Mouse (Mus musculus): Measurements from ENCODE around the gene Rbm20.
A peak's percentile ranks its signal among the peaks of the same experiment; 100 is the strongest.
"Not testable (repeated sequence)": the region's sequence is repeated elsewhere in the genome, so short reads cannot be mapped to it uniquely, and the experiment has no call there.

The Rbm20 gene

GRCm38 (mm10) chr19:53676718-53677634 lies at the start of gene Rbm20:
Gene Rbm20 (plus strand): TSS chr19:53677306.
- peak; percentile 40 for DNase-seq

- no peak for DNase-seq
Observed at GRCm38 (mm10) chr19:53638041-53638440, 39.1 kb upstream of the Rbm20 start.

GRCm38 (mm10) chr19:53638727-53639126 lies 38.4 kb upstream of the Rbm20 start:
- DNase-seq, result no peak

GRCm38 (mm10) chr19:53644020-53644595 lies 33.0 kb upstream of the Rbm20 start:
- peak; percentile 40 for DNase-seq

- DNase-seq, result no peak
Observed at GRCm38 (mm10) chr19:53647301-53647700, 29.8 kb upstream of the Rbm20 start.

GRCm38 (mm10) chr19:53648056-53648455 lies 29.1 kb upstream of the Rbm20 start:
- DNase-seq, result no peak

GRCm38 (mm10) chr19:53648802-53649236 lies 28.3 kb upstream of the Rbm20 start:
- DNase-seq, result peak; percentile 81

- DNase-seq, result no peak
Observed at GRCm38 (mm10) chr19:53649361-53649760, 27.7 kb upstream of the Rbm20 start.

- no peak for DNase-seq
Observed at GRCm38 (mm10) chr19:53649802-53650201, 27.3 kb upstream of the Rbm20 start.

GRCm38 (mm10) chr19:53650921-53651320 lies 26.2 kb upstream of the Rbm20 start:
- DNase-seq, result no peak

- no peak for DNase-seq
Observed at GRCm38 (mm10) chr19:53652267-53652666, 24.8 kb upstream of the Rbm20 start.

GRCm38 (mm10) chr19:53653624-53654467 lies 23.3 kb upstream of the Rbm20 start:
- peak; percentile 66 for DNase-seq

GRCm38 (mm10) chr19:53656443-53656842 lies 20.7 kb upstream of the Rbm20 start:
- not testable (repeated sequence) for DNase-seq

GRCm38 (mm10) chr19:53657437-53657836 lies 19.7 kb upstream of the Rbm20 start:
- DNase-seq, result no peak

- no peak for DNase-seq
Observed at GRCm38 (mm10) chr19:53660722-53661420, 16.2 kb upstream of the Rbm20 start.

- DNase-seq, result no peak
Observed at GRCm38 (mm10) chr19:53661938-53662722, 15.0 kb upstream of the Rbm20 start.

GRCm38 (mm10) chr19:53664831-53665230 lies 12.3 kb upstream of the Rbm20 start:
- DNase-seq, result no peak

- no peak for DNase-seq
Observed at GRCm38 (mm10) chr19:53665391-53665790, 11.7 kb upstream of the Rbm20 start.

GRCm38 (mm10) chr19:53666708-53667107 lies 10.4 kb upstream of the Rbm20 start:
- DNase-seq, result no peak

GRCm38 (mm10) chr19:53668821-53669220 lies 8.3 kb upstream of the Rbm20 start:
- no peak for DNase-seq

GRCm38 (mm10) chr19:53670625-53671141 lies 6.4 kb upstream of the Rbm20 start:
- DNase-seq, result no peak
